Mouse (Mus musculus): ENCODE results near the gene Abca5. TPM values are rescaled to one million over a fixed set of nuclear protein-coding genes. Genes with fewer than 3 reads are reported as not detected.
"Not testable (repeated sequence)": the region's sequence is repeated elsewhere in the genome, so short reads cannot be mapped to it uniquely, and the experiment has no call there.

The Abca5 gene
- total RNA-seq (2021) = 10 to 100 TPM; 31.1 to 32.0 TPM

DNA sequence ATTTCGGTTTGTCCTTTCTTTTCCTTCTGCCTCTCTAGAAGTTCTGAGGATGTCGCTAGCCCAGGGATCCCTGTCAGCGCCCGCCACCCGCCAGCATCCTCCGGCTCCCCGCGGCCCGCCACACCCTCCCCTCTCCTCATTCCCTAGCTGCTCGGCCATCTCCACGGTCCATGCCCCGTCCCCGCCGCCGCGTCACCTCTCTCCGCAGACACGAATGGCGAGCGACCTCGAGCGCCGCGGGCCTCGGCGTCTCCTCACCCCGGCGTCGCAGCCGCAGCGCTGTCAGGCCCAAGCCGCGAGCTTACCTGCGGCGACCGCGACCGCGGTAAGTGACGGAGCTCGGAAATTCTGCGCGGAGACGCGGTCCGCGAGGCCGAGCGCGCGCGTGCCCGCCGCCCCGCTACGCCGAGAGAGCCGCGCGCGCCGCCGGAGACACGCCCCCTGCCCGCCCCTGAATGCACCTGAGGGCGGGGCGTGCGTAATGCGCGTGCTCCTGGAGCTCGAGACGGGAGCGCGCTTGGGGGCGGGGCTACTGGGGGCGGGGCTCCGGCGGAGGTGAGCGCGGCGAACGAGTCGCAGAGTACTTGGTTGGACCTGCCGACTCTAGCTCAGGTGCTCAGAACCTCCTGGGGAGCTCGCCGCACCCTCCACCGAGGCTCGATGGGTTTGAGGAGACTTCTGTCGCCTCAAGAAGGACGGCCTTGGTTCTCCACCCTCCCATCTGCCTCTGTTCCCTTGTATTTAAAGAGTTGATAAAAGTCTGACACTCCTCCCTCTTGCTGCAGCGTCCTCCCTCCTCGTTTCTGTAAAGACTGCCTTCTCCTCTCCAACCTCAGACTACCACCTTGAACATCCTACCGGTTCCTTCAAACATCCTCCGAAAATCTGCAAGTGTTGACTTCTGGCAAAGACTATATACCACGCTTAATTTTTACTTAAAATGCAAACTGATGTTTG, at the start of gene Abca5:
Gene Abca5 (minus strand): TSS at position 428 of the 957 bp plus-strand sequence.
- intact Hi-C loops (cut with DNase I) = no loop called here
- peak; percentile 78 to 93 for DNase-seq (ENCODE audit: extremely low spot score in 1 of 2, low spot score in 2 of 2)

DNA sequence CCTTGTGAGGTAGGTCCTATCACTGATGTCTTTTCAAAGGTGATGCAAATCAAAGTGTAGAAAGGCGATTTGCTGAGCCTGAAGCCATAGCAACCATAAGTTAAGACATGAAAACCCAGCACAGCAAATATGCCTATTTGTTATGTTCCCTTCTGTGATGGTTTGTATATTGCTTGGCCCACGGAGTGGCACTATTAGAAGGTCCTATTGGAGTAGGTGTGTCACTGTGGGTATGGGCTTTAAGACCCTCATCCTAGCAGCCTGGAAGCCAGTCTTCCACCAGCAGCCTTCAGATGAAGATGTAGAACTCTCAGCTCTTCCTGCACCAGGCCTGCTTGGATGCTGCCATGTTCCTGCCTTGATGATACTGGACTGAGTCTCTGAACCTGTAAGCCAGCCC, 48.0 kb upstream of the Abca5 start:
- intact Hi-C loops (cut with DNase I) = no loop called here
- no peak for DNase-seq (ENCODE audit: extremely low spot score in 1 of 2, low spot score in 2 of 2)

DNA sequence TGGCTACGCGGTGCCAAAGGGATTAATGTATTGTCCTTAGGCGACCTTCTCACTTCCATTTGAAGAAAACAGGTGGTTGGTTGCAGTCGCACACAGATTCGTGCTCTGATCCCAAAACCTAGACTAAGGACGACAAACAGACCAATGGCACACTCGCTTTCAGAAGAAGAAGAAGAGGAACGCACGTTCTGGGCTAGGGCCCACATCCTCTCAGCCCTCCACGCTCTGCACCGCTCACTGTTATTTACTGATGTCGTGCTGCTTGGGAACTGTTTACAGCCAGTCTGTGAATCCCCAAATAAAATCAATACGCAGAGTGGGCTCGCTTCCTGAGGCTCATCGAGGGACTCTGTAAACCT, 42.8 kb upstream of the Abca5 start:
- no peak for DNase-seq (ENCODE audit: extremely low spot score in 1 of 2, low spot score in 2 of 2)
- intact Hi-C loops (cut with DNase I) = no loop called here

DNA sequence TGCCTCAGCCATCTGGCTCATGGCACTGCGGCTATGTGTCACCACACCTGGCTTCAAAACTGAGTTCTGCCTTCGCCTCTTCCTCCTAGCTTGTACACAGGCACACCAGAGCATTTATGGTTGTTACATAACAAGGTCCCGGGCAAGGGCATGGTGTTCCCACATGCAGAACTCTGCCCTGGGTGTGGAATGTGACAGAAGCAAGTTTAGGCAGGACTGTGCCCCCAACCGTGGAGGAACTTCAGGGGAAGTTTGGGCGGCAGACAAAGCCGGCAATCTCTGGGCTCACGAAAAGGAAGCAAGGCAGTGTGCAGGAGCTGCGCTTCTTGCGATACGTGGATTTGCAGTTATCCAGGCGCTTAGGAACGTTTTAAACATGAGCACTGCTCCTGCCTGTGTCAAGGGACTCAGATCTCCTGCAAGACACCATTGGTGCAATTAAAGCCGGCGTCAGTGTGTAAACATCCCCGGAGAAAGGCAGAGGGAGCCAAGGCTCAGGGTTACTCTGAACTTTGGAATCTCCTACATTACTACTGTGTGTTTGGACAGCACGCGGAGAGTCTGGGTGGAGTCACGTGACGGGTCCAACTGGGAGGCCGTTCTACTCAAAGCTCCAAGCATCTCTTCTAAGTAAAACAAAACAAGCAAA, 42.3 kb upstream of the Abca5 start:
- intact Hi-C loops (cut with DNase I) = no loop called here

DNA sequence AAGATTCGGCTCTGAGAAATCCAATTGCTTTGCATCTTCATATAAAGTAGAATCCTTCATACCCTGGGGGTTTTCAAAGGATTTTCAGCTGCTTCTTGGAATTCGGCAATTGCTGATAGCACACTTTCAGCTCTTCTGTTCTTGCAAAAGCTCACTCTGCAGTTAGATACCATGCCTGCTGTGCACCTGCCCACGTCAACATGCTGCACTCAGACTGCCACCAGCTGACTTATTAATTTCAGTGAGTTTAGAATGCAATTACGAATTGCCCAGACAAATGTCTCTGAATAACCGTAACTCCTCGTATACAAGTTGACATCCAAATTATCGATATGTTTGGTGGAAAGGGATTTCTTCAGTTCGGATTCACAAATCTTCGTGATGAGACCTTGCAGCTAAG, 36.5 kb upstream of the Abca5 start:
- no peak for DNase-seq (ENCODE audit: extremely low spot score in 1 of 2, low spot score in 2 of 2)
- intact Hi-C loops (cut with DNase I) = no loop called here

More for the DNA sequence above, 42.3 kb upstream of the Abca5 start:
- peak; percentile 33 to 67 for DNase-seq (ENCODE audit: extremely low spot score in 1 of 2, low spot score in 2 of 2)

DNA sequence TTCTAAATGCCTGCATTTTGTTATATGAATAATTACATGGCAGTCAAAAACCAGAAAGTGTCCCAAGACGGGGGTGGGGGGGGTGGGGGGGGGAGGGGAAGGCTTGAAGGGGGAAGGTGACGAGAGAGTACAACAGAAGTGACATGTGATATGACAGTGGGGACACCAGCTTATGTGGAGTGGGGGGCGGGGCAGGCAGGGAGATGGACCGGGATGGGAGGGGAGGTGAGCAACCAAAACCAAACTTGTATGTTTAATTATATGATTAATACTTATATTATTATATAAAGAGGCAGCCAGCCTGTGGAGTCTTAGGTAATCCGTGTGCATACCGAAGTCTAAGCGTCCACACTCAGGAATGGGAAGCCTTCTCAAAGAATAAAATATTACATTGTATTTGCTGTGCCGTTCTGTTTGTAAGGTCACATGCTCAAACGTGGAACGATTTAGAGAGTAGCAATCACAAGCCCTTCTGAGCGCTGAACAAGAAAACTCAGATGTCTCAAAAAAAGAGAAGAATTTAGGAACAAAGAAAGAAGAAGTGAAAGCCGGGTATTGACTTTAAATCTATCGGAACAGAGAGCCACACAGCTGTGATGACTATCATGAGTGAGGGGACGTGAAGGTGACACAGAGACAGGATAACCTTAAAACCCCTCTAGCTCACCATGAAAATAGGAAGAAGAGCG, 34.9 kb upstream of the Abca5 start:
- intact Hi-C loops (cut with DNase I) = no loop called here
- DNase-seq (ENCODE audit: extremely low spot score in 1 of 2, low spot score in 2 of 2) = no peak

DNA sequence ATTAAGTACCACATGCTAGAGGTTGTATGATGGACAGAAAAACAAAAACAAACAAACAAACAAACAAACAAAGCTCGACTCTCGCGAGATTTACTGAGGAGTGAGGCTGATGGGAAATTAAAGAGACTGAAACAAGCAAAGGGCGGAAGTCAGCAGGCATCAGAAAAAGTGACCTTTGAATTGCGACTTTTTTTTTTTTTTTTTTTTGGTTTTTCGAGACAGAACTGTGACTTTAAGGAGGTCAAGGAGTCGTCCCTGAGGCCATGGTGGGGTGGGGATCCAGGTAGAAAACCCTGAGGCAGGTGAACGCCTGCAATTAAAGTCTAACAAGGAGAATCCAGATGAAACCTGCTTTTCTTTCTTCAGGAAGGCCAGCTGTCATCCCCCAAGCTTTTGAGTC, 34.3 kb upstream of the Abca5 start:
- intact Hi-C loops (cut with DNase I) = no loop called here
- DNase-seq (ENCODE audit: extremely low spot score in 1 of 2, low spot score in 2 of 2) = no peak

DNA sequence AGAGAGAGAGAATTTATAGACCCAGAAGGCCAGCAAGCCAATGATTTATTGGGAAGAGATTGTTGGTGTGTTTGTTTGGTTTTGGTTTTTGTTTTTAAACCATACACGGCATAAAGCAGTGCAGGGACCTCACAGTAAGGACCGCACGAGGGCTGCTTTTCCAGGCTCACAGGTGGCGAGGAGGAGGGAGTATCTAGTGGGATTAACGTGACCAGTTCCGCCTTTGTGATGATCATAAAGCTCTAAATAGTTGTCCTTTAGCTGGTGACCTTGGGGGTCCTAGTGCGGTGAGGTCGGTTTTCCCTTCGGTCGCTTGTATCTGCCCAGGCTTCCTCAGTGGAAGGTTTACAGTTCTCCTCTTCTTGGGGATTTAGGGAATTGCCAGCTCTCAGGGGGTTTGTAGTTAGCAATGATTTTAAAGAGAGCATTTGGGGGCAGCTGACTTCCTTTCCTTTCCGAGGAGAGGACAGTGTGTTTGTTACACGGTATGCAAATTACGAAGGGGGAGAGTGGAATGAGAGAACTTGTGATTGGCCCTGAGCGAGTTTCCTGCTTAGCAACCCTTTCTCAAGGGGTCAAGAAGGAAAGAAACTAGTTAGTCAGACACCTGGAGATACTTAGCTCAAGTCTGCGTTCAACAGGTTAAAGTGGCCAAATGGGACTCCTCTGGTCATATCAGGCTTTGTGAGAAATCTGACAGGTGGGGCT, 31.9 kb upstream of the Abca5 start:
- no peak for DNase-seq (ENCODE audit: extremely low spot score in 1 of 2, low spot score in 2 of 2)
- intact Hi-C loops (cut with DNase I) = loop anchor here (5.0 kb wide), 1 partner anchor 128 kb away; no protein-coding TSS in a partner anchor

DNA sequence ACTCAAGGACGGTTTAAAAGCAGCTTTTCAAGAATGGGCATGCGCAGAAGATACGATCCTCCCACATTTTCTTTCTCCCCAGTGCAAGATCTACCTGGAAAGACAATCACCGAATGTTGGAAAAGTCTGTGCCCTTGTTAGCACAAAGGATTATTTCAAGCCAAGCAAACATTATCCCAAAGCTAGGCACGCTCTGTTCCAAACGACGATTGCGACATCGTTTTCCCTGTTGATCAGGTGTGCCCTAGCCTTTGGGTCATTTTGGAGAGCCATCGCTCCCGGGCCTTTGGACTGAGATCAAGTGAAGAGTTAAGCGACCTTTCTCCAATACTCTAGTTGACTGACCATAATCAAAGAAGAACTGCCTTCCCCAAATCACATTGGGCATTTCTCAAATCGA, 30.1 kb upstream of the Abca5 start:
- DNase-seq (ENCODE audit: extremely low spot score in 1 of 2, low spot score in 2 of 2) = no peak
- intact Hi-C loops (cut with DNase I) = loop anchor here (5.0 kb wide), 1 partner anchor 130 kb away; no protein-coding TSS in a partner anchor

DNA sequence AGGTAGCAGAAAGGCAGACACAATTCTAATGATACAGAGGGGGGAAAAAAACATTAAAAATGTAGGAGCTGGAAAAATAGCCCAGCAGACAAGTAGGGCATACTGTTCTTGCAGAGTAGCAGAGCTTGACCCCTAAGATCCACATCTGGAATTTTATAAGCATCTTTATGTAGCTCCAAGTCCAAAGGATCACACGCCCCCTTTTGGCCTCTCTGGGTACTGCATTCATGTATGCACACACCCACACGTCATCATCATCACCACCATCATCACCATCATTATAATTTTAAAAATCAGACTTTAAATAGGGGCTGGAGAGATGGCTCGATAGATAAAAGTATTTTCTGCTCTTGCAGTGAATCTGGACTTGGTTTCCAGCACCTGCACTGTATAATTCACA, 29.4 kb upstream of the Abca5 start:
- intact Hi-C loops (cut with DNase I) = loop anchor here (5.0 kb wide), 1 partner anchor 130 kb away; no protein-coding TSS in a partner anchor
- no peak for DNase-seq (ENCODE audit: extremely low spot score in 1 of 2, low spot score in 2 of 2)

DNA sequence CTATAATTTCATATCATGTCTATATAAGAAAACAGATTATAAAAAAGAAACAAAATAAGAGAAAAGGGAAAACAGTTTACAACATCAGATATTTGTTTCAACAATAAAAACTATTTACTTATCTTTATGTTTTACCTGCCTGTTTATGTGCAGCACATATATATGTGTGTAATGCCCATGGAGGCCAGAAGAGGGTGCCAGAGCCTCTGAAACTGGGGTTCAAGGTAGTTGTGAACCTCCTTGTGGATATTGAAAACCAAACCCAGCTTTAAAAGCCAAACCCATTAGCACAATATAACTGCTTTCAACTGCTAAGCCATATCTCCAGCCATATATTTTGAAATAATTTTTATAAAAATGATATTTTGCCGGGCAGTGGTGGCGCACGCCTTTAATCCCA, 27.5 kb upstream of the Abca5 start:
- DNase-seq (ENCODE audit: extremely low spot score in 1 of 2, low spot score in 2 of 2) = peak in 1 of 2 experiments; percentile 36
- intact Hi-C loops (cut with DNase I) = loop anchor here (5.0 kb wide), 1 partner anchor 132 kb away; no protein-coding TSS in a partner anchor

DNA sequence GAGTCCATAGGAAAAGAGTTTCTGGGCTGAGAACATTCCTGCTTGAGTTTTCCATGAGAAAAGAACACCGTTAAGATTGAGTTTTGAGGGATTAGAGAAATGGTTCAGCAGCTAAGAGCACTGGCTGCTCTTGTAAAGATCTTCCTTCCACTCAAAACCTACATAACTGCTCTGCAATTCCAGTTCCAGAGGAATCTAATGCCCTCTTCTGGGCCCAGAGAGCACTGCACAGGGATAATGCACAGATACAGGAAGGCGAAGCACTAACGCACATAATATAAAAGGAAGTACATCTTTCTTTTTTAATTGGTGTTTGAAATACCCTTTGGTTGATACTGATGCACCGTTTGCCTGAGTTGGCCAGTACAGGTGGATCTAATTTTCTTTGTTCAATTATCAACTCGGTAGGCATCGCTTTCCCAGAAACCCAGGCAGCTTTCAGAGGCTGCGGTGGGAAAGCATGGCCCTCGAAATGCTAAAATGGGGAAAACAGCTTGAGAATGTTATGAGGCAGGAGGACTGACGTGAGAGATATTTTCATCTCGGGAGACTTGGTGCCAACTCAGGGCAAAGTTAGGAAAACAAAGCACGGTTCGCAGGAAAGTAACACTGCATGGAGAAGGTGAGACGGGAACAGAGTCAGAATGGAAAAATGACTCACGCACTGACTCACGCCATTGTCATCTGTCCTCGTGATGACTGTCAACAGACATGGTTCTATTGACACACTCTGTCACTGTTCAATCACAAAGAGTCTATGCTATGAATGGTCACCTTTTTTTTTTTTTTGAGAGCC, 20.4 kb upstream of the Abca5 start:
- intact Hi-C loops (cut with DNase I) = loop anchor here (10.0 kb wide), 1 partner anchor 1167 kb away; no protein-coding TSS in a partner anchor
- DNase-seq (ENCODE audit: extremely low spot score in 1 of 2, low spot score in 2 of 2) = peak; percentile 36 to 39

DNA sequence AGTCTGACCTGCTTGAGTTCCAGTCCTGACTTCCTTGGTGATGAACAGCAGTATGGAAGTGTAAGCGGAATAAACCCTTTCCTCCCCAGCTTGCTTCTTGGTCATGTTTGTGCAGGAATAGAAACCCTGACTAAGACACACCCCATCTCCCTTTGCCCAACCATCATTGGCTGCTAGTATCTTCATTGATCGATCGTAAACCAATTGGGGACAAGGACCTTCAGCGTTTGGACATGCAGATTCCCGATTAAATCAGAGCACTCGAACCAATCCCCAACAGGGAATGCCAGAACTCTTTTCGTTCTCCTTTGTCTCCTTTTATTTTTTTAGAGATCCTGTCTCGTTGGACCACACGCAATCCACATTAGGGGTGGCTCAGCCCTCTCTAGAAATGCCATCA, 17.6 kb upstream of the Abca5 start:
- intact Hi-C loops (cut with DNase I) = loop anchor here (10.0 kb wide), 1 partner anchor 1170 kb away; no protein-coding TSS in a partner anchor

DNA sequence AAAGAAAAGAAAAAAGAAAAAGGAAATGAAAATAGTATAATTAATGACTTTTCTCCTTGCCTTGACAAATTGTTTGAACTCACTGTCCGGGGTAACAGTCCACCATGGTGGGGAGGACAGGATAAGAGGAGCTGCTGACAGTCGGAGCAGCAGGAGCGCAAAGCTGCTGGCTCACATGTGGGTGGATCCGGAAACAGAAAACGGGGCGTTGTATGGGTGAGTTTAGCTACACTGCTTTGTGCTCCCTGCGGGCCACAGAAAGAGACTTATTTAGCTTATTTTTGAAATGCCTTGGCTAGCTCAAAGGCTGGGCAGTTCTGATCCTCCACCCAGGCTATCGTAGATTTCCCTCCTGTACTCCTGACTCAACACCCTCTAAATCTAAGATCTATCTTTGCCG, 16.7 kb upstream of the Abca5 start:
- no peak for DNase-seq (ENCODE audit: extremely low spot score in 1 of 2, low spot score in 2 of 2)

More for the DNA sequence above, 17.6 kb upstream of the Abca5 start:
- not testable (repeated sequence) for DNase-seq (ENCODE audit: extremely low spot score in 1 of 2, low spot score in 2 of 2)

DNA sequence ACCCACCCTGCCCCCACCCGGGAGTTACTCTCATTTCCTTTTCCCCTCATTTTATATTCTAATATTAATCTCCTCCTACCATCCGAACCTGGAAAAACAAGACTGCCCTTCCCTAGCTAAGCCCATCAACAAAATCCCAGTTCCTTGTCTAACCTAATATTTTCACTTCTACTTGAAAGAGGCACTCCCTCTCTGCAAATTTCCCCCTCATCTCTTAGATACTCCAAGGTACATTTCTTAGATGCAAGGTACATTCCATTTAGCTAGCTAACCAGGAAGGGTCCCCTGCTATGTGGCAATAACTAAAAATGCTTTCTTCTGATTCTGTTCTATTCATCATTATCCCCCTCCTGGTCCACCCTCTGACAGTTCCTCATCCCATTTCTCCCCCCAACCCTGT, 10.7 kb upstream of the Abca5 start:
- intact Hi-C loops (cut with DNase I) = no loop called here

More for the DNA sequence above, 16.7 kb upstream of the Abca5 start:
- intact Hi-C loops (cut with DNase I) = loop anchor here (10.0 kb wide), 1 partner anchor 1171 kb away; no protein-coding TSS in a partner anchor

DNA sequence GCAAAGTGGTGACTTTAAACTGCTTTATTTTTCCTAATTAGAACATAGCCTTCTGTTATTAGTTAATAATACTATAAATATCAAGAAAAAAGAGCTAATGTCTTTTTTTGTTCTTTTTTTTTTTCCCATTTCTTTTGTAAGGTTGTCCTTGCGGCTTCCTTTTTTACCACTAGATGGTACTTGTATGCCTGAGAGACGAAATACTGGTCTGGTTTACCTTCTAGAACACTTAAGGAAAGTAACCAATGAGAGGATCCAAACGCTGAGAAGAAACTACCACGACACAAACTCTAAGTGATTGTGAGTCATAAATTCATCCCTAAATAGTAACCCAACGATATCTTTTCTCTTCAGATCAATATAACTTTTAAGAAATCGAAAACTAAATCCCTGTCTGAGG, 10.3 kb upstream of the Abca5 start:
- intact Hi-C loops (cut with DNase I) = no loop called here
- DNase-seq (ENCODE audit: extremely low spot score in 1 of 2, low spot score in 2 of 2) = no peak

More for the DNA sequence above, 10.7 kb upstream of the Abca5 start:
- no peak for DNase-seq (ENCODE audit: extremely low spot score in 1 of 2, low spot score in 2 of 2)

DNA sequence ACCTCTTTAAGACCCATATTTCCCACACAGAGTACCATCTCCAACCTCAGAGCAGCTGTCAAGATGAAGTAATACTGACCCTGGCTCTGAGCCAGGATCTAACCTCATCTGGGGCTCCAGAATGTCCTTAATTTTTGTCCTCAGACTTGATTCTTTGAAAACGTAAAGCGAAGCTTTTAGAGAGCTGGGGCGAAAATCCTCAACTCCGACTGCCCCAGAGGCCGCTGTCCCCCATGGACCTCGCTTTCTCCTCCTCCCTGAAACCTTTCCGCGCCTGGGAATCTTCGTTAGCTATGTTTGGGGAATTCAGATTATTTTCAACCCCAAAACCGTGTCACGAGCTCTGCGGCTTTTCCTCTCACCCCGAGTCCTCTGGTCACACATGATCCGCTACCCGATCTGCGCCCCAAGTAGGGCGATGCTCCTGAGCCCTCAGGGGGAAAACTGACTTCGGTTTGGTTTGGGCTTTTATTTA, 665 bp downstream of the Abca5 start:
- peak in 1 of 2 experiments; percentile 34 for DNase-seq (ENCODE audit: extremely low spot score in 1 of 2, low spot score in 2 of 2)
- intact Hi-C loops (cut with DNase I) = no loop called here

DNA sequence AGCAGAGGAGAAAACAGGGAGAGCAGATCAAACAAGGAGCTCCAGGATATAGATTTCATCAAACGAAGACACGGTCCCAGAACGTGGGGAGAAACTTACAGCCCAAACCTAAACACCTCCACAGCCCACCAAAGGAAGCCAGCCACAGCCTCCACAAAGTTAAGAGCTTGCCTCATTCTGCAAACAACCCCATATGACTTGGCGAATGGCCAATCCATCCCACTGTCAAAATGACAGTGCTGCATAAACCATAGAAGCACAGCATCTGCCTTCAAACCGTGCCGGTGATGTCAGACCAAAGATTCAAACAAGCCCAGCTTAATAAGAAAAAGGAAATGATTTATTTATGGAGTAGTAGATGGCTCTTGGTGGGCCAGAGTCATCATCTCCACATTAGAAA, 7.4 kb downstream of the Abca5 start:
- intact Hi-C loops (cut with DNase I) = no loop called here
- peak in 1 of 2 experiments; percentile 48 for DNase-seq (ENCODE audit: extremely low spot score in 1 of 2, low spot score in 2 of 2)

Measured in left cerebral cortex, postnatal 10 days (tissue).